Mouse (Mus musculus) hindbrain, embryonic 14.5 days (tissue): Measurements from ENCODE around the gene Sgta. TPM values are rescaled to one million over a fixed set of nuclear protein-coding genes. Genes with fewer than 3 reads are reported as not detected.
A peak's percentile ranks its signal among the peaks of the same experiment; 100 is the strongest.
"Not testable (repeated sequence)": the region's sequence is repeated elsewhere in the genome, so short reads cannot be mapped to it uniquely, and the experiment has no call there.

ENCODE experiments used
- ATAC-seq: fragments of 200-750 bp; cut with Nextera tagmentation; 2 replicates; pipeline ENCODE4 v1.8.0; 2017; ENCODE audit warnings: moderate number of reproducible peaks, mild to moderate bottlenecking, moderate TSS enrichment, moderate library complexity; ENCODE audit not compliant: low FRiP score
- DNase-seq: peaks from one replicate; pipeline ENCODE4 v3.0.0-alpha.2; 2015; ENCODE audit warnings: low spot score
- H3K27ac ChIP-seq: fragments of 300-500 bp; sonication (generic); 2 replicates; pipeline ENCODE4 v1.5.1; 2014; ENCODE audit warnings: mild to moderate bottlenecking, moderate library complexity
- H3K27me3 ChIP-seq: fragments of 300-500 bp; sonication (generic); 2 replicates; pipeline ENCODE4 v1.6.1; 2014; ENCODE audit warnings: mild to moderate bottlenecking, low read length, mixed read lengths; ENCODE audit not compliant: control insufficient read depth, insufficient read depth
- H3K36me3 ChIP-seq: fragments of 300-500 bp; sonication (generic); replicated peaks from 2 replicates; pipeline ENCODE4 v1.6.1; 2014; ENCODE audit not compliant: control insufficient read depth, insufficient read depth
- H3K4me1 ChIP-seq: fragments of 300-500 bp; sonication (generic); replicated peaks from 2 replicates; pipeline ENCODE4 v1.6.1; 2014; ENCODE audit warnings: antibody characterized with exemption, low read length, mixed read lengths; ENCODE audit not compliant: control insufficient read depth, insufficient read depth
- H3K4me2 ChIP-seq: fragments of 300-500 bp; sonication (generic); replicated peaks from 2 replicates; pipeline ENCODE4 v1.6.1; 2014; ENCODE audit warnings: mild to moderate bottlenecking, moderate library complexity
- H3K4me3 ChIP-seq: fragments of 300-500 bp; sonication (generic); replicated peaks from 2 replicates; pipeline ENCODE4 v1.5.1; 2014; ENCODE audit warnings: mild to moderate bottlenecking, low read length
- H3K9ac ChIP-seq: fragments of 300-500 bp; sonication (generic); 2 replicates; pipeline ENCODE4 v1.6.1; 2014
- H3K9me3 ChIP-seq: fragments of 300-500 bp; sonication (generic); 2 replicates; pipeline ENCODE4 v1.6.1; 2016; ENCODE audit warnings: low read length; ENCODE audit not compliant: control insufficient read depth
- WGBS: fragments of 180-500 bp; shearing (Covaris S2); extraction: QIAGEN DNeasy Blood & Tissue Kit; methylation state at CpG from one replicate; pipeline ENCODE4 v1.1.7; 2014; 5-methylcytosine and 5-hydroxymethylcytosine counted together
- polyA plus RNA-seq: library from polyadenylated mRNA; unstranded; fragments of >200 nt; fragmentation: Nextera tagmentation; extraction: Ambion mirVana; gene quantifications from 2 replicates; pipeline ENCODE4 v1.2.1, GENCODE M21; 2014

Sgta gene
- polyA plus RNA-seq, 1 experiment from 2014 or later, result 260 TPM

DNA sequence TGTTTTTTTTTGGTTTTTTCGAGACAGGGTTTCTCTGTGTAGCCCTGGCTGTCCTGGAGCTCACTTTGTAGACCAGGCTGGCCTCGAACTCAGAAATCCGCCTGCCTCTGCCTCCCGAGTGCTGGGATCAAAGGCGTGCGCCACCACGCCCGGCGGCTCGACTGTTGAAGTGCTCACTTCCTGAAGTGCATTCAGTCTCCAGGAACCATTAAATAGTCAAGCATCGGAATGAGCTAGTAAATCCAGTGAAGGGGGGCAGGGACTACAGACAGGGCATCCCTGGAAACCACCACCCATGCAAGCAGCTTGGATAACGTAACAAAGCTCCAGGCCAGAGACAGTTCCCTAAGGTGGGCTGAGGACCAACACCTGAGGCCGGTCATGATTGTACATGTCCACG is 14.7 kb downstream of the Sgta start:
- not testable (repeated sequence) for H3K27ac ChIP-seq, ATAC-seq, H3K4me1 ChIP-seq, H3K9ac ChIP-seq, H3K4me2 ChIP-seq, H3K9me3 ChIP-seq, H3K4me3 ChIP-seq, H3K27me3 ChIP-seq, DNase-seq
- H3K36me3 ChIP-seq, result peaks cover 81% of the 10 kb centered on the region
- WGBS, result 93% methylated on average over 14 of the region's 14 CpGs

DNA sequence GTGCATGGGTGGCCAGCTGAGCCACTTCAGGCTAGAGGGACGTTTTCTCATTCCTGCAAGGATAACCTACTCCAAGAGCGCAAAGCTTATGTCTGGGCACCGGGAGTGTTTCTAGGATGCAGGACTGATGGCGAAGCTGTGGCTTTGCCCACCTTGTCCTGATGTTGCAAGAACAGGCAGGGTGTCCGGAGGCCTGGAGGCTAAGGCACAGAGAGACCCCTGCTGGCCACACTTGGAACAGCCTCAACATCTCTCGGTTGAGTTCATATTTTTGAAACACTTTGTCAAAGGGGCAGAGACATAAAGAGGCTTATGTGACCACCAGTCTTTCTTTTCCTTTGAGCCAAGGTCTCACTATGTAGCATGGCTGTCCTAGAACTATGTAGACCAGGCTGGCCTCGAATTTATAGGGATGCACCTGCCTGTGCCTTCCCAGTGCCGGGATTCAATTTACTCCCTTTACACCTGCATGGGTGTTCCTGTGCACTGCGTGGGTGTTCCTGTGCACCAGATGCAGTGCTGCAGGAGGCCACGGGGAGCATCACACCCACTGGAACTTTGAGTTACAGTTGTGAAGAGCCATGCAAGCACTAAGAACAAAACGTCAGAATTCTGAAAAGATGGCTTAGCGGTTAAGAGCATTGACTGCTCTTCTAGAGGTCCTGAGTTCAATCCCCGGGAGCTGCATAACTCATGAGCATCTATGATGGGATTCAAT is 18.4 kb downstream of the Sgta start:
- Histone ChIP-seq H3K27me3 (no peaks in the 10 kb centered on the region), H3K9ac (no peak overlapping the region), H3K4me1 (0 out of 2 replicates have a peak, but pooled peaks cover 4% of the 10 kb centered on the region), H3K4me3 (no peak overlapping the region), H3K4me2 (no peak overlapping the region), H3K27ac (no peak overlapping the region), H3K9me3 (no peaks in the 10 kb centered on the region), H3K36me3 (peaks cover 45% of the 10 kb centered on the region)
- ATAC-seq, result no peak
- peak; percentile 77 for DNase-seq
- 29% methylated on average over 13 of the region's 13 CpGs for WGBS

DNA sequence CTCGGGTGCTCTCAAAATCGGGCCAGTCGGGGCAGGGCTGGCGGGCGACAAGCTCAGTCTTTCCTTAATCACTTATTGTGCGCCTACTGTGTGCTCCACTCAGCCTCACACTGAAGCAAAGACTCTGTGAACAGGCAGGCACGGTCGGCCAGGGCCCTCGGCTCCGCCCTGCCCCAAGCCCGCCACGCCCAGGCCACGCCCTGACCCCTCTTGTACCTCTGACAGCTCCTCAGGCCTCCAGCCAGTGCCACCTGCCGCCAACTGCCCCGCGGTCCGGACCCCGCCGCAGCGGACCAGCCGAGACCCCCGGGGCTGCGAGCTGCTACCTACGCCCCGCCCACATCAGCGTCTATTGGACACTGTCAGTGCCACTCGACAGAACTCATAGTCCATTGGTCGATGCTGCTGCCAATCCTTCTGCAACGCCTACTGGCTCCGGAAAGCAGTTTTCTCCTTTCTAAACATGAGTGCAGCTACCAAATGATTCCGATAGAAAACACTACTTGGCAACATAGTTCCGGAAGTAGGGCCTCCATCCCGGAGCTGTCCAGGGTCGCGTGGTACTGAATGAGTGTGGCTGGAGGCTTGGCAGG is 22.9 kb downstream of the Sgta start, which contains the start of gene Slc39a3:
Slc39a3 (minus strand) TSS at position 439 of the 593 bp plus-strand sequence.
- peak within 1 kb of the TSS; percentile 69; the same call in 1 of the 2 replicates for H3K27ac ChIP-seq
- peak; percentile 99 for ATAC-seq
- WGBS, result 1% methylated on average over 35 of the region's 35 CpGs

DNA sequence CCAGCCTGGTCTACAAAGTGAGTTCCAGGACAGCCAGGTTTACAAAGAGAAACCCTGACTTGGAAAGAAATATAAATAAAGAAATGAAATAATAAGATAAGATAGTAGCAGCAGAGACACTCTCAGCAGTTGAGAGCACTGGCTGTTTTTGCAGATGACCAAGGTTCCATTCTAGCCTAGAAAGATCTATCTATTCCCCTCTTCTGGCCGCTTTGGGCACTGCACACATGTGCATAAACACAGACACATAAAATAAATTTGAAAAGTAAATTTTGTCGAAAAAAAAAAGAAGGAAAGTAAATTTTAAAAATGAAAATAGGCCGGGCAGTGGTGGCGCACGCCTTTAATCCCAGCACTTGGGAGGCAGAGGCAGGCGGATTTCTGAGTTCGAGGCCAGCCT is 23.7 kb downstream of the Sgta start:
- H3K4me1 ChIP-seq, result peaks cover 12% of the 10 kb centered on the region; the same call in 1 of the 2 replicates
- H3K27me3 ChIP-seq, result no peaks in the 10 kb centered on the region
- no peak overlapping the region for H3K27ac ChIP-seq
- H3K9ac ChIP-seq, result no peak overlapping the region
- no peak overlapping the region; the same call in 1 of the 2 replicates for H3K4me3 ChIP-seq
- no peak for ATAC-seq
- H3K9me3 ChIP-seq, result no peaks in the 10 kb centered on the region
- H3K4me2 ChIP-seq, result peak overlapping the region; percentile 72
- H3K36me3 ChIP-seq, result peaks cover 29% of the 10 kb centered on the region
- WGBS, result 76% methylated on average over 7 of the region's 7 CpGs
- DNase-seq, result no peak

More for the DNA sequence above, 22.9 kb downstream of the Sgta start, which contains the start of gene Slc39a3:
- Histone ChIP-seq H3K9ac (peak within 1 kb of the TSS; percentile 85), H3K27me3 (no peaks in the 10 kb centered on the region), H3K36me3 (peaks cover 21% of the 10 kb centered on the region), H3K9me3 (no peaks in the 10 kb centered on the region), H3K4me2 (peak within 1 kb of the TSS; percentile 72), H3K4me1 (peaks cover 12% of the 10 kb centered on the region; the same call in 1 of the 2 replicates), H3K4me3 (peak within 1 kb of the TSS; percentile 96)
- peak; percentile 100 for DNase-seq

DNA sequence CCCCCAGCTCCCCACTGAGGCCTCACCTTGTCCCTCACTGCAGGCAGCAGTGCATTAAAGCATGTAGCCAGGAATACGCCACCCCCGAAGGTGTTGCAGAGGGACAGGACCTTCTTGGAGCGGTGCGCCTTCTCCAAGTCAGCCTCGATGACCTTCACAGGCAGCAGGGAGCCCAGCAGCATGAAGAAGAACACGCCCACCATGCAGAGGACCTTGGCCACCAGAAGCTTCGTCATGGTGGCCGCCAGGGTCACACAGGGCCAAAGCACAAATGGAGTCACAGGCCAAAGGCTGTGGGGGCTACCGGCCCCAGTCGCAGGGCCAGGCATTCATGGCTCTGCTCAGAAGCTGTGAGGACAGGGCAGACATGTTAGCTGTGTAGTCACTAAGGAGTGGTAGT is 26.4 kb downstream of the Sgta start:
- no peaks in the 10 kb centered on the region for H3K9me3 ChIP-seq
- no peak for ATAC-seq
- no peak overlapping the region for H3K4me2 ChIP-seq
- no peak overlapping the region for H3K9ac ChIP-seq
- H3K27ac ChIP-seq, result no peak overlapping the region
- WGBS, result 84% methylated on average over 10 of the region's 10 CpGs
- no peak overlapping the region for H3K4me3 ChIP-seq
- peaks cover 15% of the 10 kb centered on the region; the same call in 1 of the 2 replicates for H3K4me1 ChIP-seq
- no peak for DNase-seq
- H3K27me3 ChIP-seq, result no peaks in the 10 kb centered on the region
- H3K36me3 ChIP-seq, result peaks cover 45% of the 10 kb centered on the region

DNA sequence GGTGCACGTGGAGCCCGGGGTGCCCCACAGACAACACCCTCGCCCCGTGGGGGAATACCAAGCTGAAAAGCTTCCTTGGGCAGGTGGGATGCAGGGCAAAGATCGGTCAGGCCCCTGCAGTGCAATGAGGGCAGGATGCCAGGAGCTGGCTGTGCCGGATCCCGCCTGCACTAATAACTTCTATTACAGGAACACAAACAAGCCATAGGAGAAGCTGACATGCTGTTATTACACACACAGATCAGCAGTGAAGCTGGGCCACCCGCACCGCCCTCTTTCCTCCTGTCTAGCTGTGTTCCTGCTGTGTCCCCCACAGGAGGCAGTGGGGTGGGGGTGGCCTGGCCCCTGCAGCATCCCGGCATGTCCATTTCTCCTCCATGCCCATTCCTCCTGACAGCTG is 30.9 kb downstream of the Sgta start:
- WGBS, result 67% methylated on average over 10 of the region's 10 CpGs
- no peak overlapping the region for H3K9ac ChIP-seq
- ATAC-seq, result no peak

DNA sequence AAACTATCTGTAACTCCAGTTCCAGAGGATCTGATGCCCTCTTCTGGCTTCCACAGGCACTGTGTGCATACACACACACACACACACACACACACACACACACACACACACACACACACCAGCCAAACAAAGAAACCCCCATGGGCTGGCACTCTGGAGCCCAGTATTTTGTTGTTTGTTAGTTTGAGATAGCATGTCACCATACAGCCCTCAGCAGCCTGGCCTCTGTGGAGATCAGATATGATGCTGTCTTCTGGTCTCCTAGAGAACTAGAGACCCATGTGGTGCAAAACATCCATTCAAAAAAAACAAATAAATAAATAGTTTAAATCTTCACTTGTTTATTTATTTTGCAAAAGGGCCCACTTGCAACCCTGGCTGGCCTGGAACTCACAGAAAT is 31.8 kb downstream of the Sgta start:
- Histone ChIP-seq H3K4me1 (peaks cover 13% of the 10 kb centered on the region), H3K4me2 (no peak overlapping the region), H3K27ac (no peak overlapping the region), H3K9ac (no peak overlapping the region), H3K36me3 (peaks cover 36% of the 10 kb centered on the region), H3K9me3 (no peaks in the 10 kb centered on the region), H3K27me3 (peaks cover 13% of the 10 kb centered on the region), H3K4me3 (no peak overlapping the region)
- ATAC-seq, result no peak
- DNase-seq, result no peak

More for the DNA sequence above, 30.9 kb downstream of the Sgta start:
- H3K4me3 ChIP-seq, result no peak overlapping the region
- no peak overlapping the region for H3K4me2 ChIP-seq
- DNase-seq, result no peak
- H3K9me3 ChIP-seq, result no peaks in the 10 kb centered on the region
- peaks cover 13% of the 10 kb centered on the region for H3K4me1 ChIP-seq
- peaks cover 41% of the 10 kb centered on the region for H3K36me3 ChIP-seq
- H3K27me3 ChIP-seq, result peaks cover 6% of the 10 kb centered on the region; the same call in 1 of the 2 replicates
- no peak overlapping the region for H3K27ac ChIP-seq

DNA sequence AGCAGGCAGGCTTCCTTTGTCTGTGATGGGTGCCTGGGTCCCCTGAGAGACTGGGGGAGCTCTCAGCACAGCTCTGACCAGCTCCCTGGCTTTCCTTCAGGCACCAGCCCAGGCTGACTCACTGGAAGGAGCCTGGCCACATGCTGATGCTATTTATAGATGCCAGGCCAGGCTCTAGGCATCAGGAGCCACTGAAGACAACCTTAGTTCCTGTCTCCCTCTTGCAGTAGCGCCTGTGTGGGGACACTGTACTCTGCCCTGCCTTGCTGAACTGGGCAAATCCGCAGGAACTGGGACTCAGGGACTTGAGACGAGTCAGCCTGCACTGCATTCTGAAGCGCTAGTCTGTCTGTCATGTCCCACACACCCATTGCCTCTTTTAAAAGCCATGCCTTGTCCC is 32.6 kb downstream of the Sgta start:
- WGBS, result 71% methylated on average over 4 of the region's 4 CpGs
- Histone ChIP-seq H3K4me2 (no peak overlapping the region), H3K36me3 (peaks cover 27% of the 10 kb centered on the region), H3K27me3 (peaks cover 19% of the 10 kb centered on the region), H3K9ac (no peak overlapping the region), H3K27ac (no peak overlapping the region), H3K4me1 (peaks cover 13% of the 10 kb centered on the region), H3K4me3 (no peak overlapping the region), H3K9me3 (no peaks in the 10 kb centered on the region)
- DNase-seq (no peak), ATAC-seq (no peak)

DNA sequence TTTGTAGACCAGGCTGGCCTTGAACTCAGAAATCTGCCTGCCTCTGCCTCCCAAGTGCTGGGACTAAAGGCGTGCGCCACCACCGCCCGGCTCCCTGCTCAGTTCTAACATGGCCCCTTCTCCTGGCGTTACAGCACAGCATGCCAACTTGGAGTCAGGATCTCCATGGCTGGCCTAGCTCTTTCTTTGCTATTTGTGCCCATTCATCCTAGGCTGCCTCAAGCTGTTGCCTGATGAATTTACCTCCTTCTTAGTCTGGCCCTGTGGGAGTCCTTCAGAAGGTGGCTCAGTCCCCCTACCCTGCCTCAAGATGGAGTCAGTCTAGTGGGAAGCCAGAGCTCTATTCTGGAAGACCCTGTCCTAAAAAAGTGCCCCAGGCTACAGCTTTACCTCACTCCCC is 33.1 kb downstream of the Sgta start:
- Histone ChIP-seq H3K27me3 (peaks cover 19% of the 10 kb centered on the region), H3K9me3 (no peaks in the 10 kb centered on the region), H3K27ac (no peak overlapping the region), H3K4me2 (no peak overlapping the region), H3K9ac (no peak overlapping the region), H3K36me3 (peaks cover 22% of the 10 kb centered on the region), H3K4me3 (no peak overlapping the region), H3K4me1 (peaks cover 16% of the 10 kb centered on the region)
- DNase-seq (no peak), ATAC-seq (no peak)
- WGBS, result 92% methylated on average over 5 of the region's 5 CpGs
